Mouse (Mus musculus) thymus, adult 18-20 months (tissue): ENCODE results near the gene Fam83b.

ENCODE experiments used
- DNase-seq, 2 experiments: peaks; one replicate each; pipeline ENCODE4 v3.0.0; 2022; ENCODE audit warnings: mixed read lengths in 2 of 2

Gene Fam83b

GRCm38 (mm10) chr9:76566515-76567280, at the start of gene Fam83b:
Fam83b (minus strand) TSS chr9:76567116.
- no peak for DNase-seq

GRCm38 (mm10) chr9:76614165-76614564, 47.2 kb upstream of the Fam83b start:
- DNase-seq: no peak

- no peak for DNase-seq
Measured at GRCm38 (mm10) chr9:76603744-76604143, 36.8 kb upstream of the Fam83b start.

- DNase-seq: no peak
Measured at GRCm38 (mm10) chr9:76602874-76603273, 36.0 kb upstream of the Fam83b start.

GRCm38 (mm10) chr9:76597395-76597794, 30.5 kb upstream of the Fam83b start:
- DNase-seq: no peak

- no peak for DNase-seq
Measured at GRCm38 (mm10) chr9:76593841-76594240, 26.9 kb upstream of the Fam83b start.

- no peak for DNase-seq
Measured at GRCm38 (mm10) chr9:76583943-76584342, 17.0 kb upstream of the Fam83b start.

- DNase-seq: no peak
Measured at GRCm38 (mm10) chr9:76581966-76582365, 15.1 kb upstream of the Fam83b start.

- no peak for DNase-seq
Measured at GRCm38 (mm10) chr9:76567281-76567655, 352 bp upstream of the Fam83b start.

GRCm38 (mm10) chr9:76565656-76566055, 1.3 kb downstream of the Fam83b start:
- DNase-seq: no peak

- DNase-seq: no peak
Measured at GRCm38 (mm10) chr9:76564071-76564470, 2.8 kb downstream of the Fam83b start.

- no peak for DNase-seq
Measured at GRCm38 (mm10) chr9:76562794-76563193, 4.1 kb downstream of the Fam83b start.

- DNase-seq: no peak
Measured at GRCm38 (mm10) chr9:76559240-76559639, 7.7 kb downstream of the Fam83b start.

GRCm38 (mm10) chr9:76553758-76554157, 13.2 kb downstream of the Fam83b start:
- no peak for DNase-seq

- no peak for DNase-seq
Measured at GRCm38 (mm10) chr9:76553115-76553514, 13.8 kb downstream of the Fam83b start.

GRCm38 (mm10) chr9:76546714-76547113, 20.2 kb downstream of the Fam83b start:
- no peak for DNase-seq

GRCm38 (mm10) chr9:76540684-76541083, 26.2 kb downstream of the Fam83b start:
- no peak for DNase-seq

GRCm38 (mm10) chr9:76539953-76540621, 26.8 kb downstream of the Fam83b start:
- no peak for DNase-seq

- no peak for DNase-seq
Measured at GRCm38 (mm10) chr9:76539271-76539670, 27.6 kb downstream of the Fam83b start.

- DNase-seq: no peak
Measured at GRCm38 (mm10) chr9:76536032-76536431, 30.9 kb downstream of the Fam83b start.

GRCm38 (mm10) chr9:76532403-76532802, 34.5 kb downstream of the Fam83b start:
- DNase-seq: no peak

- no peak for DNase-seq
Measured at GRCm38 (mm10) chr9:76531368-76531767, 35.5 kb downstream of the Fam83b start.

GRCm38 (mm10) chr9:76525592-76525991, 41.3 kb downstream of the Fam83b start:
- DNase-seq: no peak

- DNase-seq: no peak
Measured at GRCm38 (mm10) chr9:76523075-76523474, 43.8 kb downstream of the Fam83b start.
